Mouse (Mus musculus): ENCODE data around the gene Atp2a3. TPM values are rescaled to one million over a fixed set of nuclear protein-coding genes. Genes with fewer than 3 reads are reported as not detected.

The Atp2a3 gene
- polyA plus RNA-seq, 1 experiment: 2.6 TPM

- peaks cover 9% of the 10 kb centered on the region; the same call in 1 of the 2 replicates for H3K4me1 ChIP-seq (ENCODE audit: control insufficient read depth, insufficient read depth, insufficient read length, low read length)
- H3K27ac ChIP-seq (replicated peaks; ENCODE audit: low read depth, low read length): no peak overlapping the region
- H3K4me3 ChIP-seq (ENCODE audit: insufficient read depth, low read depth, low read length): no peak overlapping the region
Measured at GRCm38 (mm10) chr11:73026961-73027360, 66.0 kb downstream of the Atp2a3 start.

- H3K4me3 ChIP-seq (ENCODE audit: insufficient read depth, low read depth, low read length): peak overlapping the region; percentile 48
- 0 out of 2 replicates have a peak, but pooled peaks cover 3% of the 10 kb centered on the region for H3K4me1 ChIP-seq (ENCODE audit: control insufficient read depth, insufficient read depth, insufficient read length, low read length)
- H3K27ac ChIP-seq (replicated peaks; ENCODE audit: low read depth, low read length): no peak overlapping the region
Measured at GRCm38 (mm10) chr11:73030821-73031498, 70.0 kb downstream of the Atp2a3 start.

GRCm38 (mm10) chr11:73031536-73031935 lies 70.6 kb downstream of the Atp2a3 start:
- Histone ChIP-seq H3K4me3 (ENCODE audit: insufficient read depth, low read depth, low read length) (no peak overlapping the region), H3K27ac (replicated peaks; ENCODE audit: low read depth, low read length) (no peak overlapping the region), H3K4me1 (ENCODE audit: control insufficient read depth, insufficient read depth, insufficient read length, low read length) (0 out of 2 replicates have a peak, but pooled peaks cover 3% of the 10 kb centered on the region)

GRCm38 (mm10) chr11:73036077-73036476 lies 75.1 kb downstream of the Atp2a3 start:
- no peak overlapping the region for H3K4me3 ChIP-seq (ENCODE audit: insufficient read depth, low read depth, low read length)
- no peak overlapping the region for H3K27ac ChIP-seq (replicated peaks; ENCODE audit: low read depth, low read length)
- H3K4me1 ChIP-seq (ENCODE audit: control insufficient read depth, insufficient read depth, insufficient read length, low read length): 0 out of 2 replicates have a peak, but pooled peaks cover 3% of the 10 kb centered on the region

- H3K4me3 ChIP-seq (ENCODE audit: insufficient read depth, low read depth, low read length): no peak overlapping the region
- no peaks in the 10 kb centered on the region for H3K4me1 ChIP-seq (ENCODE audit: control insufficient read depth, insufficient read depth, insufficient read length, low read length)
- H3K27ac ChIP-seq (replicated peaks; ENCODE audit: low read depth, low read length): no peak overlapping the region
Measured at GRCm38 (mm10) chr11:73036889-73037288, 75.9 kb downstream of the Atp2a3 start.

- H3K27ac ChIP-seq (replicated peaks; ENCODE audit: low read depth, low read length): no peak overlapping the region
- no peak overlapping the region for H3K4me3 ChIP-seq (ENCODE audit: insufficient read depth, low read depth, low read length)
- no peaks in the 10 kb centered on the region for H3K4me1 ChIP-seq (ENCODE audit: control insufficient read depth, insufficient read depth, insufficient read length, low read length)
Measured at GRCm38 (mm10) chr11:73037691-73038090, 76.7 kb downstream of the Atp2a3 start.

- no peaks in the 10 kb centered on the region for H3K4me1 ChIP-seq (ENCODE audit: control insufficient read depth, insufficient read depth, insufficient read length, low read length)
- H3K27ac ChIP-seq (replicated peaks; ENCODE audit: low read depth, low read length): no peak overlapping the region
- no peak overlapping the region for H3K4me3 ChIP-seq (ENCODE audit: insufficient read depth, low read depth, low read length)
Measured at GRCm38 (mm10) chr11:73039102-73039799, 78.3 kb downstream of the Atp2a3 start.

Other genes with a start within 250 kb of the Atp2a3 start
- gene Cyb5d2, start 165.0 kb upstream of the Atp2a3 start, polyA plus RNA-seq (2012; ENCODE audit: insufficient read depth, insufficient read length, missing spikeins): 17.2 and 18.7 TPM in 2 replicates
- gene Zzef1, start 164.9 kb upstream of the Atp2a3 start, polyA plus RNA-seq (2012; ENCODE audit: insufficient read depth, insufficient read length, missing spikeins): 7.5 and 8.8 TPM in 2 replicates
- 0.40 and 1.9 TPM in 2 replicates for gene P2rx1, start 37.9 kb downstream of the Atp2a3 start, polyA plus RNA-seq (2012; ENCODE audit: insufficient read depth, insufficient read length, missing spikeins)
- gene Camkk1, start 57.8 kb downstream of the Atp2a3 start, polyA plus RNA-seq (2012; ENCODE audit: insufficient read depth, insufficient read length, missing spikeins): not detected in 2 replicates
- 2.3 and 2.7 TPM in 2 replicates for gene Ncbp3, start 86.6 kb downstream of the Atp2a3 start, polyA plus RNA-seq (2012; ENCODE audit: insufficient read depth, insufficient read length, missing spikeins)
- gene Itgae, start 129.4 kb downstream of the Atp2a3 start, polyA plus RNA-seq (2012; ENCODE audit: insufficient read depth, insufficient read length, missing spikeins): 1.8 and 2.4 TPM in 2 replicates
- not detected in 2 replicates for gene Haspin, start 177.1 kb downstream of the Atp2a3 start, polyA plus RNA-seq (2012; ENCODE audit: insufficient read depth, insufficient read length, missing spikeins)
- gene P2rx5, start 199.3 kb downstream of the Atp2a3 start, polyA plus RNA-seq (2012; ENCODE audit: insufficient read depth, insufficient read length, missing spikeins): 53.6 and 85.8 TPM in 2 replicates
- gene Emc6, start 215.9 kb downstream of the Atp2a3 start, polyA plus RNA-seq (2012; ENCODE audit: insufficient read depth, insufficient read length, missing spikeins): 183 and 237 TPM in 2 replicates
- gene Tax1bp3, start 215.9 kb downstream of the Atp2a3 start, polyA plus RNA-seq (2012; ENCODE audit: insufficient read depth, insufficient read length, missing spikeins): 70.9 and 105 TPM in 2 replicates
- gene Ctns, start 237.9 kb downstream of the Atp2a3 start, polyA plus RNA-seq (2012; ENCODE audit: insufficient read depth, insufficient read length, missing spikeins): 8.8 TPM in 2 replicates
- 8.2 and 9.1 TPM in 2 replicates for gene Shpk, start 238.3 kb downstream of the Atp2a3 start, polyA plus RNA-seq (2012; ENCODE audit: insufficient read depth, insufficient read length, missing spikeins)

All from brown adipose tissue, adult 24 weeks (tissue).